Mouse (Mus musculus) ES-E14 (cell line): ENCODE results near the gene Slc22a27. TPM values are rescaled to one million over a fixed set of nuclear protein-coding genes. Genes with fewer than 3 reads are reported as not detected.
"Not testable (repeated sequence)": the region's sequence is repeated elsewhere in the genome, so short reads cannot be mapped to it uniquely, and the experiment has no call there.

Source experiments
- DNase-seq: peaks from one replicate; pipeline ENCODE4 v3.0.0-alpha.2; 2013; ENCODE audit warnings: low read depth, low spot score
- H3K27ac ChIP-seq: 2 replicates; pipeline ENCODE4 v1.5.1; 2012; ENCODE audit warnings: low read depth, mild to moderate bottlenecking, low read length, moderate library complexity, mixed read lengths; ENCODE audit not compliant: poor library complexity, insufficient read depth, severe bottlenecking
- H3K36me3 ChIP-seq: 2 replicates; pipeline ENCODE4 v1.6.1; 2012; ENCODE audit warnings: mild to moderate bottlenecking, low read length, moderate library complexity, mixed read lengths; ENCODE audit not compliant: control insufficient read depth, poor library complexity, insufficient read depth, severe bottlenecking
- H3K4me1 ChIP-seq, 2 experiments: fragments of 150-350 bp in 1 of 2; sonication (generic) in 1 of 2; 2 replicates each; pipeline ENCODE4 v1.6.1; 2012; ENCODE audit warnings: low read length in 2 of 2, mild to moderate bottlenecking in 1 of 2, mixed read lengths in 1 of 2; ENCODE audit not compliant: control insufficient read depth in 2 of 2, insufficient read depth in 2 of 2, poor library complexity in 1 of 2
- H3K4me3 ChIP-seq, 2 experiments: fragments of 150-350 bp in 1 of 2; sonication (generic) in 1 of 2; 2 replicates each; pipeline ENCODE4 v1.5.1; 2012; ENCODE audit warnings: low read length in 2 of 2, low read depth in 1 of 2, mild to moderate bottlenecking in 1 of 2, mixed read lengths in 1 of 2; ENCODE audit not compliant: insufficient read depth in 1 of 2, poor library complexity in 1 of 2, severe bottlenecking in 1 of 2
- H3K9ac ChIP-seq: 2 replicates; pipeline ENCODE4 v1.6.1; 2012; ENCODE audit warnings: low read depth, mild to moderate bottlenecking, low read length, mixed read lengths; ENCODE audit not compliant: poor library complexity, insufficient read depth, severe bottlenecking
- H3K9me3 ChIP-seq: fragments of 150-350 bp; sonication (generic); 2 replicates; pipeline ENCODE4 v1.6.1; 2012; ENCODE audit warnings: low read depth, mild to moderate bottlenecking, low read length; ENCODE audit not compliant: control insufficient read depth, insufficient read depth
- HCFC1 ChIP-seq: IDR thresholded peaks from 2 replicates; pipeline ENCODE4 v1.6.1; 2012; ENCODE audit warnings: low read length, inconsistent platforms, borderline replicate concordance; ENCODE audit not compliant: insufficient read depth
- ZNF384 ChIP-seq: IDR thresholded peaks from 2 replicates; pipeline ENCODE4 v1.6.1; 2012; ENCODE audit warnings: low read depth, low read length, inconsistent platforms
- in situ Hi-C, 2 experiments: fragments of 600-800 bp; cut with MboI; formaldehyde crosslinking; loops; one replicate each; pipeline ENCODE4 v1.15.1; 2025; ENCODE audit warnings: low sequenced_read_pairs in 2 of 2, inconsistent platforms in 1 of 2; ENCODE audit not compliant: unreplicated experiment in 2 of 2
- total RNA-seq: library from RNA; depleted of rRNA; stranded (reverse); fragments of 300-350 nt; gene quantifications from 2 replicates; pipeline ENCODE4 v1.2.3, GENCODE M21; 2012; rRNA removed

Slc22a27 gene
- total RNA-seq: not detected in 2 replicates

DNA sequence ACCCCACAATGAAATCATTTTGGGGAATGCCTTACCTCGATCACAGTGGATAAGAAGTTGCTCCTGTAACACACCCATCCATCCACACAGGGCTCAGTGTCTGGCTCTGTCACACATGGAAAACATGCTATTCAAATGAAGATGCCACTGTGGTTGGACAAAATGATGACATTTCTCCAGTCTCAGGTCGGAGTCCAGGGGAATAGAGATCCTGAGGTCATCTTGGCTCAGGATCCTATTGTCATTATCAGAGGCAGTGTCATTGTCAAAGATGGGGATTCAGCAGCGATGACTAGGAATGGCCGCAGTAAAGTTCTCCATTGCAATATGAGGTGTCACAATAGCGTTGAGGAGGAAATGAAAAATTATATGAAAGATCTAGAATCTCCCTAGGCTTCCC is at the start of gene Slc22a27:
Slc22a27 (minus strand) TSS at position 101 of the 400 bp plus-strand sequence.
- H3K9me3 ChIP-seq, DNase-seq, in situ Hi-C loops: not testable (repeated sequence)

GRCm38 (mm10) chr19:8011596-8011995 is 45.8 kb upstream of the Slc22a27 start:
- H3K36me3 ChIP-seq, H3K9me3 ChIP-seq, in situ Hi-C loops, H3K27ac ChIP-seq, H3K9ac ChIP-seq, DNase-seq, H3K4me3 ChIP-seq, H3K4me1 ChIP-seq: not testable (repeated sequence)

More for the DNA sequence above, at the start of gene Slc22a27:
- not testable (repeated sequence) for H3K4me1 ChIP-seq, H3K9ac ChIP-seq, H3K36me3 ChIP-seq, H3K27ac ChIP-seq, H3K4me3 ChIP-seq

GRCm38 (mm10) chr19:8009086-8009485 is 43.3 kb upstream of the Slc22a27 start:
- H3K36me3 ChIP-seq, H3K9me3 ChIP-seq, H3K9ac ChIP-seq, H3K4me1 ChIP-seq, H3K27ac ChIP-seq, in situ Hi-C loops, H3K4me3 ChIP-seq, DNase-seq: not testable (repeated sequence)

GRCm38 (mm10) chr19:7968703-7969102 is 2.9 kb upstream of the Slc22a27 start:
- TF ChIP-seq HCFC1 (no peak), ZNF384 (no peak)
- no peak overlapping the region for H3K9ac ChIP-seq
- no peak overlapping the region for H3K4me3 ChIP-seq
- in situ Hi-C loops: no loop called here
- no peak overlapping the region for H3K27ac ChIP-seq
- no peak for DNase-seq
- H3K36me3 ChIP-seq: no peaks in the 10 kb centered on the region
- no peaks in the 10 kb centered on the region for H3K9me3 ChIP-seq
- H3K4me1 ChIP-seq: no peaks in the 10 kb centered on the region

GRCm38 (mm10) chr19:7966550-7966949 is 723 bp upstream of the Slc22a27 start:
- H3K9ac ChIP-seq, DNase-seq, H3K4me3 ChIP-seq, H3K27ac ChIP-seq, H3K36me3 ChIP-seq, H3K9me3 ChIP-seq, in situ Hi-C loops, H3K4me1 ChIP-seq: not testable (repeated sequence)

- H3K9me3 ChIP-seq, in situ Hi-C loops, H3K9ac ChIP-seq, H3K4me1 ChIP-seq, H3K27ac ChIP-seq, H3K4me3 ChIP-seq, DNase-seq, H3K36me3 ChIP-seq: not testable (repeated sequence)
Measured at GRCm38 (mm10) chr19:7939391-7939790, 26.4 kb downstream of the Slc22a27 start.
